In genomic region chr11:44540243-44540642, GRCm38 (mm10) we compare ENCODE assay signal across 24 mouse cellular contexts. TPM values are rescaled to one million over a fixed set of nuclear protein-coding genes. Genes with fewer than 3 reads are reported as not detected.
DNase-seq lines count a peak whose midpoint lies in the region; ATAC-seq and TF ChIP-seq lines count a peak whose summit lies in the region.
"Had no signal": no experiment of that assay in that cellular context is flagged by ENCODE, and none has a peak within 500 bp of the region (broad histone marks: within the 10 kb centered on the region; RNA-seq: fewer than 3 reads in every experiment).

No protein-coding gene starts in this region.

- no peak overlapping the region for H3K4me3 ChIP-seq in spleen, adult 2 months (ENCODE audit: extremely low read depth, insufficient read depth, insufficient read length)
- H3K4me3 ChIP-seq in small intestine, adult 2 months (ENCODE audit: low read depth, low read length) = no peak overlapping the region
- H3K4me3 ChIP-seq in hindbrain, postnatal 0 days (ENCODE audit: low read length) = no peak overlapping the region
- H3K4me3 ChIP-seq: embryonic facial prominence, embryonic 10.5 days; forebrain, embryonic 12.5 days; hindbrain, embryonic 10.5 days; layer of hippocampus, adult 2 months; midbrain, embryonic 15.5 days; neural tube, embryonic 15.5 days had no signal

- no peaks in the 10 kb centered on the region for H3K9me3 ChIP-seq in hindbrain, postnatal 0 days (ENCODE audit: low read length)
- H3K9me3 ChIP-seq: embryonic facial prominence, embryonic 10.5 days; forebrain, embryonic 12.5 days; hindbrain, embryonic 10.5 days; midbrain, embryonic 15.5 days; neural tube, embryonic 15.5 days had no signal

- no peak for TF ChIP-seq POLR2A in spleen, adult 2 months (IDR thresholded peaks at IDR 0.05; ENCODE audit: low read depth, low read length)
- TF ChIP-seq POLR2A in small intestine, adult 2 months (IDR thresholded peaks at IDR 0.05; ENCODE audit: low read depth, low read length) = no peak

- ATAC-seq in CD4-positive, CD25-positive, alpha-beta regulatory T cell, adult 4 months = no peak
- peak; percentile 65 for ATAC-seq in granulocyte monocyte progenitor cell, adult 5-6 weeks (replicated peaks; ENCODE audit: poor library complexity, severe bottlenecking)
- ATAC-seq in hindbrain, postnatal 0 days = no peak
- ATAC-seq: midbrain, embryonic 15.5 days had no signal

- H3K36me3 ChIP-seq in spleen, adult 2 months (ENCODE audit: control insufficient read depth, insufficient read depth, low read length) = peaks cover 19% of the 10 kb centered on the region
- H3K36me3 ChIP-seq in small intestine, adult 2 months (ENCODE audit: control insufficient read depth, insufficient read depth, low read length) = peaks cover 6% of the 10 kb centered on the region
- peaks cover 15% of the 10 kb centered on the region; the same call in 1 of the 2 replicates for H3K36me3 ChIP-seq in hindbrain, postnatal 0 days (ENCODE audit: insufficient read depth, low read length)

- peak; percentile 34 for DNase-seq in CD4-positive, CD25-positive, alpha-beta regulatory T cell, adult 2 months (ENCODE audit: low read depth, low spot score)
- peak in 1 of 2 experiments; percentile 24 for DNase-seq in spleen, adult 2 months (ENCODE audit: low read depth in 1 of 2, low spot score in 2 of 2)
- no peak for DNase-seq in spleen, postnatal 14 days (ENCODE audit: low spot score in 2 of 2)
- no peak for DNase-seq in adrenal gland, postnatal 25 days
- no peak for DNase-seq in hindbrain, postnatal 0 days (ENCODE audit: low spot score)
- DNase-seq: cerebellum, adult 11 months; cerebellum, postnatal 25 days; gastrocnemius, postnatal 10 days; kidney, adult 2 months; kidney, postnatal 14 days; lung, adult 18-20 months; lung, postnatal 14 days; right cerebral cortex, postnatal 14 days; thymus, postnatal 36 days had no signal

- no peak overlapping the region for H3K9ac ChIP-seq in hindbrain, postnatal 0 days (replicated peaks; ENCODE audit: low read length)
- H3K9ac ChIP-seq: forebrain, embryonic 12.5 days; midbrain, embryonic 15.5 days; neural tube, embryonic 15.5 days had no signal

- H3K4me1 ChIP-seq in spleen, adult 2 months (ENCODE audit: control insufficient read depth, insufficient read depth, insufficient read length) = peaks cover 41% of the 10 kb centered on the region
- peaks cover 3% of the 10 kb centered on the region for H3K4me1 ChIP-seq in small intestine, adult 2 months (ENCODE audit: control insufficient read depth, insufficient read depth, insufficient read length, low read length)
- peaks cover 7% of the 10 kb centered on the region; the same call in 1 of the 2 replicates for H3K4me1 ChIP-seq in hindbrain, postnatal 0 days (ENCODE audit: insufficient read depth, low read length)
- H3K4me1 ChIP-seq: forebrain, embryonic 12.5 days had no signal

- 38% methylated on average over 9 of the region's 9 CpGs for WGBS in spleen, adult 2 months
- 83% methylated on average over 9 of the region's 9 CpGs for WGBS in small intestine, adult 2 months
- WGBS in hindbrain, postnatal 0 days = 84% methylated on average over 9 of the region's 9 CpGs

- peak overlapping the region; percentile 63 for H3K27ac ChIP-seq in spleen, adult 2 months (ENCODE audit: insufficient read depth, low read length)
- peak overlapping the region; percentile 10; the same call in 1 of the 2 replicates for H3K27ac ChIP-seq in small intestine, adult 2 months (ENCODE audit: insufficient read depth, low read depth, low read length)
- H3K27ac ChIP-seq in hindbrain, postnatal 0 days = no peak overlapping the region
- H3K27ac ChIP-seq: embryonic facial prominence, embryonic 10.5 days; forebrain, embryonic 12.5 days; hindbrain, embryonic 10.5 days; midbrain, embryonic 15.5 days; neural tube, embryonic 15.5 days had no signal

- TF ChIP-seq CTCF in spleen, adult 2 months (IDR thresholded peaks at IDR 0.05; ENCODE audit: extremely low read depth, insufficient read depth, insufficient read length, insufficient replicate concordance) = no peak
- no peak for TF ChIP-seq CTCF in small intestine, adult 2 months (IDR thresholded peaks at IDR 0.05; ENCODE audit: extremely low read depth, insufficient read length, insufficient replicate concordance, low read depth, low read length)
- TF ChIP-seq CTCF in hindbrain, postnatal 0 days (IDR thresholded peaks at IDR 0.05; ENCODE audit: low read depth) = no peak

- no peak overlapping the region for H3K4me2 ChIP-seq in hindbrain, postnatal 0 days (ENCODE audit: low read depth, low read length)
- H3K4me2 ChIP-seq: forebrain, embryonic 12.5 days; midbrain, embryonic 15.5 days; neural tube, embryonic 15.5 days had no signal

- H3K27me3 ChIP-seq in spleen, adult 2 months (ENCODE audit: control insufficient read depth, insufficient read depth, low read length) = no peaks in the 10 kb centered on the region
- no peaks in the 10 kb centered on the region for H3K27me3 ChIP-seq in small intestine, adult 2 months (ENCODE audit: control insufficient read depth, insufficient read depth, low read length)
- no peaks in the 10 kb centered on the region for H3K27me3 ChIP-seq in hindbrain, postnatal 0 days (ENCODE audit: insufficient read depth, low read length)
- H3K27me3 ChIP-seq: CH12.LX; forebrain, embryonic 12.5 days; midbrain, embryonic 15.5 days; neural tube, embryonic 15.5 days had no signal

RNA-seq across cellular contexts. Expression of gene Rnf145, which starts 21.5 kb away (rescaled TPM):
- 10 to 100 TPM; 54.0 to 64.9 TPM for polyA plus RNA-seq in CD4-positive, CD25-positive, alpha-beta regulatory T cell, adult 4 months (2017; shearing (Covaris generic))
- polyA plus RNA-seq in spleen, adult 2 months (2012; rRNA removed) = 65.5 and 191 TPM in 2 replicates
- 18.9 and 20.7 TPM in 2 replicates for total RNA-seq in granulocyte monocyte progenitor cell, adult 5-6 weeks (2014; fragmentation: Nextera tagmentation)
- 18.2 and 22.2 TPM in 2 replicates for total RNA-seq in granulocyte monocyte progenitor cell, adult 5-6 weeks (2017)
- 41.3 and 56.0 TPM in 2 replicates for polyA plus RNA-seq in small intestine, adult 2 months (2012; rRNA removed)
- 61.7 and 111 TPM in 2 replicates for total RNA-seq in adrenal gland, postnatal 25 days (2021)
- 108 and 122 TPM in 2 replicates for total RNA-seq in hindbrain, postnatal 0 days (2014; rRNA removed)
- polyA plus RNA-seq in hindbrain, postnatal 0 days (2015; fragmentation: Nextera tagmentation; extraction: Ambion mirVana) = 91.8 and 92.9 TPM in 2 replicates
